Mouse (Mus musculus) heart, adult 2 months (tissue): ENCODE data around the gene Rln3. TPM values are rescaled to one million over a fixed set of nuclear protein-coding genes. Genes with fewer than 3 reads are reported as not detected.
"Not testable (repeated sequence)": the region's sequence is repeated elsewhere in the genome, so short reads cannot be mapped to it uniquely, and the experiment has no call there.

Experiments used
- DNase-seq, 2 experiments: peaks; one replicate each; pipeline ENCODE4 v3.0.0; 2021
- H3K27ac ChIP-seq: fragments of 200-600 bp; 2 replicates; pipeline ENCODE4 v1.8.1; 2022
- H3K27me3 ChIP-seq: fragments of 200-500 bp; 2 replicates; pipeline ENCODE4 v1.6.1; 2012; ENCODE audit warnings: mild to moderate bottlenecking, low read length, inconsistent platforms, mixed read lengths; ENCODE audit not compliant: control insufficient read depth, insufficient read depth
- H3K36me3 ChIP-seq: fragments of 200-500 bp; 2 replicates; pipeline ENCODE4 v1.6.1; 2012; ENCODE audit warnings: low read length, inconsistent platforms; ENCODE audit not compliant: control insufficient read depth, insufficient read depth
- H3K4me1 ChIP-seq: fragments of 200-500 bp; 2 replicates; pipeline ENCODE4 v1.6.1; 2011; ENCODE audit warnings: low read length; ENCODE audit not compliant: control insufficient read depth, insufficient read depth
- H3K4me3 ChIP-seq: fragments of 200-600 bp; 2 replicates; pipeline ENCODE4 v1.8.1; 2022
- H3K79me2 ChIP-seq: fragments of 200-500 bp; replicated peaks from 2 replicates; pipeline ENCODE4 v1.6.1; 2012; ENCODE audit warnings: mild to moderate bottlenecking, inconsistent platforms, low read length, moderate library complexity, mixed read lengths; ENCODE audit not compliant: control insufficient read depth, insufficient read depth
- H3K9ac ChIP-seq: fragments of 200-500 bp; 2 replicates; pipeline ENCODE4 v1.6.1; 2012; ENCODE audit warnings: low read depth, mild to moderate bottlenecking, control low read depth, inconsistent platforms, low read length, mixed read lengths
- CTCF ChIP-seq: fragments of 200-600 bp; IDR thresholded peaks from 2 replicates; pipeline ENCODE4 v1.8.1; 2022; ENCODE audit warnings: antibody characterized with exemption, mild to moderate bottlenecking, moderate library complexity
- EP300 ChIP-seq: fragments of 200-500 bp; IDR thresholded peaks from 2 replicates; pipeline ENCODE4 v1.6.1; 2011; ENCODE audit warnings: low read depth, low read length, control low read depth; ENCODE audit not compliant: insufficient read depth
- POLR2A ChIP-seq: fragments of 200-500 bp; IDR thresholded peaks from 2 replicates; pipeline ENCODE4 v1.6.1; 2011; ENCODE audit warnings: mild to moderate bottlenecking, low read depth, low read length, control low read depth; ENCODE audit not compliant: insufficient read depth
- whole genome bisulfite sequencing: fragments of 180-500 bp; shearing (Covaris S2); methylation state at CpG from one replicate; pipeline ENCODE4 v1.1.7; 2018; 5-methylcytosine and 5-hydroxymethylcytosine counted together
- intact Hi-C: fragments of 180-260 bp; cut with DNase I; formaldehyde crosslinking; loops from one replicate; pipeline ENCODE4 v1.15.1; 2025
- polyA plus RNA-seq: library from polyadenylated mRNA; depleted of rRNA; stranded (reverse); fragments of >200 nt; gene quantifications from 2 replicates; pipeline ENCODE4 v1.2.3, GENCODE M21; 2012
- total RNA-seq, 2 experiments: library from RNA; stranded (reverse); gene quantifications; 2 replicates each; pipeline ENCODE4 v1.2.3; 2021

Rln3 gene
- total and polyA plus RNA-seq, 3 experiments: not detected

GRCm38 (mm10) chr8:84008362-84008761 is 36.4 kb downstream of the Rln3 start:
- no peak overlapping the region for H3K27ac ChIP-seq
- intact Hi-C loops: no loop called here
- TF ChIP-seq EP300: no peak
- TF ChIP-seq CTCF: peak; percentile 45
- no peak overlapping the region for H3K4me3 ChIP-seq
- H3K9ac ChIP-seq: no peak overlapping the region
- H3K79me2 ChIP-seq: no peaks in the 10 kb centered on the region
- H3K27me3 ChIP-seq: peaks cover 2% of the 10 kb centered on the region; the same call in 1 of the 2 replicates
- H3K4me1 ChIP-seq: peaks cover 6% of the 10 kb centered on the region
- H3K36me3 ChIP-seq: no peaks in the 10 kb centered on the region
- WGBS: 38% methylated on average over 7 of the region's 7 CpGs
- DNase-seq: no peak

- H3K9ac ChIP-seq, H3K4me3 ChIP-seq, H3K4me1 ChIP-seq, DNase-seq, H3K36me3 ChIP-seq, H3K79me2 ChIP-seq, intact Hi-C loops, H3K27me3 ChIP-seq: not testable (repeated sequence)
- 92% methylated on average over 7 of the region's 7 CpGs for WGBS
- peak overlapping the region; percentile 87 for H3K27ac ChIP-seq
Measured at GRCm38 (mm10) chr8:84005502-84005901, 39.3 kb downstream of the Rln3 start.

GRCm38 (mm10) chr8:84004533-84005201 is 40.1 kb downstream of the Rln3 start:
- TF ChIP-seq POLR2A: peak; percentile 76
- peak; percentile 24; the same call in 1 of the 2 replicates for TF ChIP-seq EP300
- no peak for TF ChIP-seq CTCF
- WGBS: under 1% methylated on average over 30 of the region's 30 CpGs
- Histone ChIP-seq H3K4me3 (peak overlapping the region; percentile 63), H3K27me3 (no peaks in the 10 kb centered on the region), H3K9ac (peak overlapping the region; percentile 84), H3K4me1 (peaks cover 4% of the 10 kb centered on the region), H3K27ac (peak overlapping the region; percentile 87), H3K79me2 (no peaks in the 10 kb centered on the region), H3K36me3 (no peaks in the 10 kb centered on the region)
- intact Hi-C loops: no loop called here
- peak; percentile 96 for DNase-seq

- intact Hi-C loops: no loop called here
- WGBS: 65% methylated on average over 6 of the region's 6 CpGs
- no peak for DNase-seq
- Histone ChIP-seq H3K36me3 (no peaks in the 10 kb centered on the region), H3K27me3 (no peaks in the 10 kb centered on the region), H3K27ac (peak overlapping the region; percentile 87; the same call in 1 of the 2 replicates), H3K9ac (no peak overlapping the region), H3K4me1 (peaks cover 5% of the 10 kb centered on the region), H3K4me3 (peak overlapping the region; percentile 63), H3K79me2 (no peaks in the 10 kb centered on the region)
- TF ChIP-seq CTCF: no peak
Measured at GRCm38 (mm10) chr8:84003612-84004246, 41.1 kb downstream of the Rln3 start.

GRCm38 (mm10) chr8:84002957-84003611 is 41.7 kb downstream of the Rln3 start:
- no peaks in the 10 kb centered on the region for H3K79me2 ChIP-seq
- H3K9ac ChIP-seq: no peak overlapping the region
- H3K4me3 ChIP-seq: no peak overlapping the region
- intact Hi-C loops: no loop called here
- no peaks in the 10 kb centered on the region for H3K36me3 ChIP-seq
- peaks cover 7% of the 10 kb centered on the region for H3K4me1 ChIP-seq
- no peak for TF ChIP-seq EP300
- TF ChIP-seq POLR2A: no peak
- TF ChIP-seq CTCF: no peak
- no peaks in the 10 kb centered on the region for H3K27me3 ChIP-seq
- H3K27ac ChIP-seq: no peak overlapping the region
- no peak for DNase-seq
- 67% methylated on average over 12 of the region's 12 CpGs for whole genome bisulfite sequencing

- no peaks in the 10 kb centered on the region for H3K79me2 ChIP-seq
- H3K36me3 ChIP-seq: no peaks in the 10 kb centered on the region
- H3K27me3 ChIP-seq: no peaks in the 10 kb centered on the region
- intact Hi-C loops: no loop called here
- no peak within 1 kb of the TSS for H3K4me3 ChIP-seq
- 73% methylated on average over 59 of the region's 61 CpGs for WGBS
- no peak for DNase-seq
- H3K27ac ChIP-seq: no peak within 1 kb of the TSS
- no peak within 1 kb of the TSS for H3K9ac ChIP-seq
- TF ChIP-seq EP300 (no peak), CTCF (no peak), POLR2A (no peak)
- H3K4me1 ChIP-seq: peaks cover 7% of the 10 kb centered on the region
Measured at GRCm38 (mm10) chr8:84001281-84002000, 43.4 kb downstream of the Rln3 start, which contains the start of gene 1700067K01Rik. TSS of gene 1700067K01Rik (plus strand) at chr8:84001502.
